ENCODE assay signal across 13 mouse cellular contexts in genomic region chr5:135375167-135375566, GRCm38 (mm10). TPM values are rescaled to one million over a fixed set of nuclear protein-coding genes. Genes with fewer than 3 reads are reported as not detected.
DNase-seq lines count a peak whose midpoint lies in the region; ATAC-seq and TF ChIP-seq lines count a peak whose summit lies in the region.
"Had no signal": no experiment of that assay in that cellular context is flagged by ENCODE, and none has a peak within 500 bp of the region (broad histone marks: within the 10 kb centered on the region; RNA-seq: fewer than 3 reads in every experiment).

No protein-coding gene starts in this region.

- H3K4me1 ChIP-seq in forebrain, embryonic 14.5 days (ENCODE audit: control insufficient read depth, insufficient read depth, low read length): peaks cover 5% of the 10 kb centered on the region; the same call in 1 of the 2 replicates
- H3K4me1 ChIP-seq in forebrain, embryonic 10.5 days: peaks cover 12% of the 10 kb centered on the region
- peaks cover 22% of the 10 kb centered on the region for H3K4me1 ChIP-seq in limb, embryonic 15.5 days

- H3K9me3 ChIP-seq in forebrain, embryonic 14.5 days (replicated peaks; ENCODE audit: control insufficient read depth, low read length): no peaks in the 10 kb centered on the region
- peaks cover 7% of the 10 kb centered on the region for H3K9me3 ChIP-seq in forebrain, embryonic 10.5 days
- H3K9me3 ChIP-seq in limb, embryonic 15.5 days: no peaks in the 10 kb centered on the region

- no peak for ATAC-seq in forebrain, embryonic 14.5 days
- ATAC-seq in limb, embryonic 15.5 days (ENCODE audit: insufficient number of reproducible peaks, low FRiP score, low TSS enrichment, low read depth): no peak

- H3K4me2 ChIP-seq in forebrain, embryonic 14.5 days (ENCODE audit: low read length): no peak overlapping the region
- no peak overlapping the region for H3K4me2 ChIP-seq in limb, embryonic 15.5 days

- H3K27me3 ChIP-seq in forebrain, embryonic 14.5 days (replicated peaks; ENCODE audit: control insufficient read depth, insufficient read depth, low read length): no peaks in the 10 kb centered on the region
- H3K27me3 ChIP-seq in forebrain, embryonic 10.5 days (ENCODE audit: poor library complexity, severe bottlenecking): no peaks in the 10 kb centered on the region
- no peaks in the 10 kb centered on the region for H3K27me3 ChIP-seq in limb, embryonic 15.5 days

- no peak overlapping the region for H3K4me3 ChIP-seq in forebrain, embryonic 14.5 days (ENCODE audit: low read depth, low read length)
- no peak overlapping the region for H3K4me3 ChIP-seq in forebrain, embryonic 10.5 days
- no peak overlapping the region for H3K4me3 ChIP-seq in left cerebral cortex, adult 2 months
- H3K4me3 ChIP-seq in limb, embryonic 15.5 days: no peak overlapping the region

- intact Hi-C loops in left cerebral cortex, adult 2 months (cut with DNase I): no loop called here

- H3K9ac ChIP-seq in forebrain, embryonic 14.5 days (ENCODE audit: low read length): no peak overlapping the region
- H3K9ac ChIP-seq in limb, embryonic 15.5 days: no peak overlapping the region

- TF ChIP-seq CTCF in left cerebral cortex, adult 2 months (IDR thresholded peaks at IDR 0.05): no peak

- no peak overlapping the region for H3K27ac ChIP-seq in forebrain, embryonic 14.5 days (ENCODE audit: low read depth, low read length)
- no peak overlapping the region for H3K27ac ChIP-seq in forebrain, embryonic 10.5 days
- H3K27ac ChIP-seq in left cerebral cortex, adult 2 months: no peak overlapping the region
- peak overlapping the region; percentile 57; the same call in 1 of the 2 replicates for H3K27ac ChIP-seq in limb, embryonic 15.5 days

- 54% methylated on average over 8 of the region's 8 CpGs for WGBS in forebrain, embryonic 14.5 days
- WGBS in forebrain, embryonic 10.5 days: 92% methylated on average over 8 of the region's 8 CpGs
- WGBS in limb, embryonic 15.5 days: 34% methylated on average over 8 of the region's 8 CpGs

- peak; percentile 29 for DNase-seq in forebrain, embryonic 14.5 days (ENCODE audit: low spot score)
- DNase-seq in forebrain, embryonic 10.5 days (ENCODE audit: extremely low spot score, low spot score): no peak
- peak; percentile 28 to 37 for DNase-seq in left cerebral cortex, adult 2 months (ENCODE audit: extremely low spot score in 1 of 2, low spot score in 2 of 2)
- DNase-seq in left cerebral cortex, adult 8-10 months (ENCODE audit: low spot score in 2 of 2): no peak
- DNase-seq in brain, adult 2 months (ENCODE audit: low read depth, low spot score): peak; percentile 44
- no peak for DNase-seq in thymus, postnatal 4 days
- DNase-seq in liver: no peak
- DNase-seq: thymus, postnatal 25 days had no signal

- H3K36me3 ChIP-seq in forebrain, embryonic 14.5 days (ENCODE audit: control insufficient read depth, insufficient read depth, low read length): peaks cover 87% of the 10 kb centered on the region
- peaks cover 91% of the 10 kb centered on the region for H3K36me3 ChIP-seq in forebrain, embryonic 10.5 days (replicated peaks)
- H3K36me3 ChIP-seq in limb, embryonic 15.5 days: peaks cover 88% of the 10 kb centered on the region

RNA-seq across cellular contexts. Expression of gene Nsun5, which starts 5.4 kb away (rescaled TPM):
- polyA plus RNA-seq in forebrain, embryonic 14.5 days (2014; fragmentation: Nextera tagmentation; extraction: Ambion mirVana): 27.2 and 29.9 TPM in 2 replicates
- 49.7 and 51.2 TPM in 2 replicates for polyA plus RNA-seq in forebrain, embryonic 10.5 days (2016; fragmentation: Nextera tagmentation; extraction: Ambion mirVana)
- 10 to 100 TPM; 22.2 to 22.6 TPM for total RNA-seq in left cerebral cortex, adult 2 months (2021)
- 10 to 100 TPM; 13.6 to 22.3 (median 20.3) TPM for total RNA-seq in left cerebral cortex, adult 8-10 months (2022)
- 35.7 and 37.3 TPM in 2 replicates for polyA plus RNA-seq in limb, embryonic 15.5 days (2015; fragmentation: Nextera tagmentation; extraction: Ambion mirVana)

RNA-seq across cellular contexts. Expression of gene Pom121, which starts 19.2 kb away (rescaled TPM):
- polyA plus RNA-seq in forebrain, embryonic 14.5 days (2014; fragmentation: Nextera tagmentation; extraction: Ambion mirVana): 9.8 and 11.3 TPM in 2 replicates
- polyA plus RNA-seq in forebrain, embryonic 10.5 days (2016; fragmentation: Nextera tagmentation; extraction: Ambion mirVana): 19.5 and 20.4 TPM in 2 replicates
- 10 to 100 TPM; 56.6 to 58.3 TPM for total RNA-seq in left cerebral cortex, adult 2 months (2021)
- total RNA-seq in left cerebral cortex, adult 8-10 months (2022): 10 to 100 TPM; 40.9 to 47.1 (median 44.0) TPM
- polyA plus RNA-seq in limb, embryonic 15.5 days (2015; fragmentation: Nextera tagmentation; extraction: Ambion mirVana): 9.5 and 10.9 TPM in 2 replicates

RNA-seq across cellular contexts. Expression of gene Trim50, which starts 22.1 kb away (rescaled TPM):
- polyA plus RNA-seq in forebrain, embryonic 14.5 days (2014; fragmentation: Nextera tagmentation; extraction: Ambion mirVana): not detected in 2 replicates
- not detected in 2 replicates for polyA plus RNA-seq in forebrain, embryonic 10.5 days (2016; fragmentation: Nextera tagmentation; extraction: Ambion mirVana)
- total RNA-seq in left cerebral cortex, adult 2 months (2021): not detected
- not detected for total RNA-seq in left cerebral cortex, adult 8-10 months (2022)
- polyA plus RNA-seq in limb, embryonic 15.5 days (2015; fragmentation: Nextera tagmentation; extraction: Ambion mirVana): 0.24 TPM in 1 of 2 replicates, not detected in the other
- total RNA-seq: liver, adult 2 months; monocyte, adult 5-6 weeks had no signal
- polyA plus RNA-seq: embryonic facial prominence, embryonic 11.5 days; large intestine, adult 2 months; liver, adult 2 months had no signal

RNA-seq across cellular contexts. Expression of gene Fkbp6, which starts 25.3 kb away (rescaled TPM):
- not detected in 2 replicates for polyA plus RNA-seq in forebrain, embryonic 14.5 days (2014; fragmentation: Nextera tagmentation; extraction: Ambion mirVana)
- polyA plus RNA-seq in forebrain, embryonic 10.5 days (2016; fragmentation: Nextera tagmentation; extraction: Ambion mirVana): 0.22 TPM in 1 of 2 replicates, not detected in the other
- under 1 TPM in 1 of 2 experiments, not detected in 1; 0.44 TPM for total RNA-seq in left cerebral cortex, adult 2 months (2021)
- under 1 TPM in 1 of 4 experiments, not detected in 3; 0.78 TPM for total RNA-seq in left cerebral cortex, adult 8-10 months (2022)
- polyA plus RNA-seq in limb, embryonic 15.5 days (2015; fragmentation: Nextera tagmentation; extraction: Ambion mirVana): not detected in 2 replicates
- total RNA-seq: liver, adult 2 months; monocyte, adult 5-6 weeks had no signal
- polyA plus RNA-seq: embryonic facial prominence, embryonic 11.5 days; large intestine, adult 2 months; liver, adult 2 months had no signal

Comparison
In these comparisons a context has a peak if more than half of its experiments do, and no peak if none do; other contexts are left out.
1. DNase-seq: peak in forebrain, embryonic 14.5 days (single experiment), left cerebral cortex, adult 2 months (2 of 2) and brain, adult 2 months (single experiment); none in forebrain, embryonic 10.5 days (single experiment), left cerebral cortex, adult 8-10 months (0 of 2), thymus, postnatal 4 days (single experiment) and liver (single experiment).